Mouse (Mus musculus) left cerebral cortex, postnatal 36 days (tissue): ENCODE measurements around the gene St8sia6. TPM values are rescaled to one million over a fixed set of nuclear protein-coding genes. Genes with fewer than 3 reads are reported as not detected.
"Not testable (repeated sequence)": the region's sequence is repeated elsewhere in the genome, so short reads cannot be mapped to it uniquely, and the experiment has no call there.

ENCODE experiments used
- DNase-seq, 2 experiments: peaks; one replicate each; pipeline ENCODE4 v3.0.0; 2021 to 2022; ENCODE audit warnings: low spot score in 2 of 2, mixed read lengths in 1 of 2
- intact Hi-C: fragments of 180-260 bp; cut with DNase I; formaldehyde crosslinking; loops from one replicate; pipeline ENCODE4 v1.15.1; 2025
- total RNA-seq, 2 experiments: library from RNA; stranded (reverse); gene quantifications; 2 replicates each; pipeline ENCODE4 v1.2.3; 2021

The St8sia6 gene
- total RNA-seq, 2 experiments from 2014 or later = 0.67 to 1.4 TPM

DNA sequence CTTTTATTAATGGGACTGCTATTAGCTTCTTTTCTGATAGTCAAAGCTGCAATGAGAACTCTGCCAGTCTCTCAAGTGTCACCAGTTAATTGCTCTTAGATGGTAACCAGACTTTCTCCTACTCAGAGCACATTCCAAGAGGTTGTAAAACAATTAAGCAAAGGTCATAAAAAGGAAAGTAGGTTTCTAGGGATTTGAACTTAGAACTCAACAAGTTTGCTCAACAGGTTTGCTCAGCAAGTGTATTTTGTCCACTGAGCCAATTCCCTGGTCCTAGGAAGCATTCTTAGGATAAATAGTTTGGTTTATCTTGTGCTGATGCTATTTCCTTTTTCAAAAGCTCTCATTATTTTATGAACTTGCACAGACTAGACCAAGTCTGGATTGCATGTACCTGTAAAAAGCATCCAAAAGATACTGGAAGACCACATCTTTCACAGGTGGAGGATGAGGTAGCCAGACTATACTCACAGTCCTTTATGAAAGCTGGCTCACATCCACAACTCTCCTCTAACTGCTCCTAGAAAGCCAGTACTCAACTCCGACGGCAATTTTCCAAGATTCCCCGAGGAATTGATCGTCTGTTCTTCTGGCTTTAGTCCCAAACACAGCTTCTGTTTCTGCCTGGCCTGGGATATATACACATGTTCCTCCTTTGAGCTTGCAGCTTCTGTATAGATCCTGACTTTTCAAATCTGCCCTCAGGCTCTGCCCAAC is 111.2 kb downstream of the St8sia6 start:
- no peak for DNase-seq
- intact Hi-C loops = no loop called here

DNA sequence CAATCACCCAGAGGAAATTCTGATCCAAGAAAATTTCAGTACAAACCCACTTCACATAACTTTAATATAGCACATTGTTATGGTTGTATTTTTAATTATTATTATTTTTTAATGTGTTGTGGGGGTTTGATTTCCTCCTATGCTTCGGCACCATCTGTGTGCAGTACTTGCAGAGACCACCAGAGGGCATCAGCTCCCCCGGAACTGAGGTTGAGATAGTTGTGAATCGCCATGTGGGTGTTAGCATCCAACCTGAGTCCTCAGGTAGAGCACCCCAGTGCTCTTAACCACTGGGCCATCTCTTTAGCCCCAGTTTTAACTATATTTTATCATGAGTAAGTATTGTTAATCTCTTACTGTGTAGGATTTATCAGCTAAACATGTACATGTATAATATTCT is 120.9 kb downstream of the St8sia6 start:
- intact Hi-C loops = no loop called here
- no peak for DNase-seq

DNA sequence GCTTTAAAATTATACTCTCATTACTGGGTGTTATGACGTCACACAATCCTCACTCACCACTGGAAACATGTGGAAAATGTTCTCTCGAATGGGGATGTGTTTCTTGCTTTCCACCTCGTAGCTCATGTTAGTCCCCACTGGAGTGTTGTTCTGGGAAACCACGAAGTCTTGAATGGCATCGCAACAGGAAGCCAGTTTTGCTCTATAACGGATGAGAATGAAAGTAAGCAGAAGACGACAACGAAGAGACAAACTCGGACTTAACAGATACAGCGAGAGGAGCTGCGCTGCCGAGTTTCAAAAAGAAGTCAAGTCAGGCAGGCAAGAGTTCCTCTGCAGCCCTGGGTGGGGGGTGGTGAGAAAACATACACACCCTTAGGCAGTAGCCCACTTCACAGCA is 121.4 kb downstream of the St8sia6 start:
- intact Hi-C loops = no loop called here
- no peak for DNase-seq

DNA sequence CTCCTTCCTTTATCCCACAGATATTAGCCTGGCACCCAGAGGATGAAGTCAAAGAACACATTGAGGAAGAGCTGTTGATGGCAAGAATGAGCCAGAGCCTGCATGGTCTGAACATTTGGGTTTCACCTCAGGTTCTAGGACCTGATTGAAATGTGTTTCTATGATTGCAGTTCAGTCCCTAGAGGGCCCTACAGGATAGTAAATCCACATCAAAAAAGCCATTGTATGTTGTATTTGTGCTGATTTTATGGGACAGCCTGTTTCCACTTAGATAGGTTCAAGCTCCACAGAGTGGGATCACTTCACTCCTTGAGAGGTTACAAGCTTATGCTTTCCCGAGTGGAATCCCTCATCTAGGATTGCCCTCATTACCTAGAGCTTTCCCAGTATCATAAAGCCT is 159.0 kb downstream of the St8sia6 start:
- DNase-seq = no peak
- intact Hi-C loops = no loop called here

DNA sequence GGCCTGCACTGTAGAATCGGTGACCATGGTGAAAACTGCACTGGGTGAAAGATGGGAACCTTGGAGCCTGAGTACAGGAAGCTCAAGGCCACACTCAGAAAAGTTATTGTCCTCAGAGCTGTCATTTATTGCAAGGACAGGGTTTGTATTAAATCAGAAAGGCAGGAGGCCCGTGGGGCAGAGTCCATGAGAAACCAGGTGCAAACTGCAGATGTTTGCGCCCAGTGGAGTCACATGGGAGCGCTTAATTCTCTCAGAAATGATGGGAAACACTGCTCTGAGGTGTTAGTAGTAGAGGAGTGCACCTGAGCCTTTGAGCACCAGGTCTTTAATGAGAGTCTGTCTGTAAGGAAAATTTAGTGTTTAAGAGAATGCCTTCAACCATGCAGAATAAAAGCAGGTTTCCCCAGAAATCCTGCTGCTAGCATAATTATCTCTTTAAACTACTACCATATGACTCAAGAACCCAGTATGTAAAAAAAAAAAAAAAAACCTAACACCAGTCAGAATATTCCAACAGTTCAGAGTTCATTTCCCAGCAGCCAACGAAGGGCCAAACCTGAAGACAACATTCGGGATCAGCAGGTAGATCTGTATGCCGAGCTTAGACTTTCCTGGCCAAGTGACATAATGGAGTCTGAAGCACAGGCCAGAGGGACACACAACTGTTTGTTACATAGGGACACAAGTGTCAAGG is 163.6 kb downstream of the St8sia6 start:
- DNase-seq = no peak
- intact Hi-C loops = no loop called here

DNA sequence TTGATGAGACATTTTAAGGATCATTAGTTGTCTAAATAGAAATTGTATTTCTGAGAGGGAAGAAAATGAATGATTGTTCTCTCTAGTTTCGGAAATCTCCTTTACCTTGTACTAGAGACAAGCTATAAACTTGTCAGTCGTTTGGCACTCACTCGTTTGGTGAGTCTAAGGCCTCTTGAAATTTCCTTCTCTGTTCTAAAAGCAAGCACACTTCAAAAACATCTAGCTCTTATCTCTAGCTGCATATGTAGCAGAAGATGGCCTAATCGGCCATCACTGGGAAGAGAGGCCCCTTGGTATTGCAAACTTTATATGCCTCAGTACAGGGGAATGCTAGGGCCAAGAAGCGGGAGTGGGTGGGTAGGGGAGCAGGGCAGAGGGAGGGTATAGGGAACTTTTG is 190.2 kb downstream of the St8sia6 start:
- intact Hi-C loops = not testable (repeated sequence)

DNA sequence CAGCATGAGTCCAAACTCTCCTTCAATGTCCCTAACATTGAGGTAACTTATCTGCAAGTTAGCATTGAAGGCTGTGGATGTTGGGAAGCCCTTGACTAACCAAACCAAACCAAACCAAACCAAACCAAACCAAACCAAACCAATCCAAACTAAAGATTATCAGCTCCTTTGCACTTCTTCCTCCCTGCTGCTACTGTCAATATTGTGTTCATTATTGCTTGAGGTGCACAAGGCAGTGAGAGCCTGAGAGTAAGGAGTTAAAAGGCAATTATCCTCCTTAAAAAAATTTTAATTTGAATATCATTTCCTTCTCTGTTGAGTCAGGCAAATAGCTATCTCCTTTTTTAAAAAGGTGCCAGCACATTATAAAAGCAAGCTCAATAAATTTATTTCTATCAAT is 190.8 kb downstream of the St8sia6 start:
- intact Hi-C loops = no loop called here
- no peak for DNase-seq

More for the DNA sequence above, 190.2 kb downstream of the St8sia6 start:
- not testable (repeated sequence) for DNase-seq

Other genes starting within 250 kb of the St8sia6 start
- 1 to 10 TPM; 4.6 to 7.9 TPM for gene Trdmt1, start 249.4 kb downstream of the St8sia6 start, total RNA-seq
- 10 to 100 TPM; 55.9 to 57.9 TPM for gene Vim, start 220.1 kb downstream of the St8sia6 start, total RNA-seq